Mouse (Mus musculus) MEL (cell line): Measurements from ENCODE around the gene Sart1. TPM values are rescaled to one million over a fixed set of nuclear protein-coding genes. Genes with fewer than 3 reads are reported as not detected.

Experiments used
- DNase-seq: peaks from one replicate; pipeline ENCODE4 v3.0.0; 2011; ENCODE audit warnings: low read depth, low spot score
- H3K27ac ChIP-seq: 2 replicates; pipeline ENCODE4 v1.5.1; 2012; ENCODE audit warnings: low read depth, mild to moderate bottlenecking, control low read depth, low read length, moderate library complexity; ENCODE audit not compliant: control insufficient read depth
- H3K27me3 ChIP-seq, 2 experiments: fragments of 150-350 bp in 1 of 2; sonication (generic) in 1 of 2; 2 replicates each; pipeline ENCODE4 v1.6.1; 2012; ENCODE audit warnings: low read length in 2 of 2, mild to moderate bottlenecking in 2 of 2, improper control_type of control experiment in 1 of 2, moderate library complexity in 1 of 2; ENCODE audit not compliant: insufficient read depth in 2 of 2, control insufficient read depth in 1 of 2
- H3K36me3 ChIP-seq, 2 experiments: 2 replicates each; pipeline ENCODE4 v1.6.1; 2012 to 2014; ENCODE audit warnings: low read length in 2 of 2, improper control_type of control experiment in 1 of 2, inconsistent platforms in 1 of 2, mild to moderate bottlenecking in 1 of 2; ENCODE audit not compliant: insufficient read depth in 2 of 2, control insufficient read depth in 1 of 2
- H3K4me1 ChIP-seq, 2 experiments: fragments of 150-350 bp in 1 of 2; sonication (generic) in 1 of 2; 2 replicates each; pipeline ENCODE4 v1.6.1; 2012; ENCODE audit warnings: low read length in 2 of 2, improper control_type of control experiment in 1 of 2, mild to moderate bottlenecking in 1 of 2; ENCODE audit not compliant: insufficient read depth in 2 of 2, control insufficient read depth in 1 of 2
- H3K4me3 ChIP-seq, 2 experiments: fragments of 150-350 bp in 1 of 2; sonication (generic) in 1 of 2; 2 replicates each; pipeline ENCODE4 v1.5.1; 2012; ENCODE audit warnings: low read depth in 2 of 2, low read length in 2 of 2, mild to moderate bottlenecking in 2 of 2, moderate library complexity in 2 of 2, control low read depth in 1 of 2, improper control_type of control experiment in 1 of 2; ENCODE audit not compliant: control insufficient read depth in 1 of 2, insufficient read depth in 1 of 2
- H3K79me2 ChIP-seq: 2 replicates; pipeline ENCODE4 v1.6.1; 2012; ENCODE audit warnings: mild to moderate bottlenecking, low read length, moderate library complexity; ENCODE audit not compliant: control insufficient read depth, poor library complexity, insufficient read depth
- H3K9ac ChIP-seq: 2 replicates; pipeline ENCODE4 v1.6.1; 2012; ENCODE audit warnings: low read depth, mild to moderate bottlenecking, control low read depth, low read length, moderate library complexity; ENCODE audit not compliant: control insufficient read depth, poor library complexity, severe bottlenecking
- H3K9me3 ChIP-seq: fragments of 150-350 bp; sonication (generic); replicated peaks from 2 replicates; pipeline ENCODE4 v1.6.1; 2012; ENCODE audit warnings: mild to moderate bottlenecking, low read length, improper control_type of control experiment, moderate library complexity; ENCODE audit not compliant: insufficient read depth
- BHLHE40 ChIP-seq: IDR thresholded peaks from 2 replicates; pipeline ENCODE4 v1.6.1; 2012; ENCODE audit warnings: low read depth, mild to moderate bottlenecking, inconsistent platforms, low read length, improper control_type of control experiment, borderline replicate concordance
- CHD1 ChIP-seq: IDR thresholded peaks from 2 replicates; pipeline ENCODE4 v1.6.1; 2012; ENCODE audit warnings: low read depth, mild to moderate bottlenecking, inconsistent platforms, low read length, improper control_type of control experiment
- CTCF ChIP-seq, 3 experiments: IDR thresholded peaks in 2 of 3; conservative IDR thresholded peaks in 1 of 3; 2 replicates each; pipeline ENCODE4 v1.5.1; 2011 to 2012; ENCODE audit warnings: low read length in 3 of 3, low read depth in 2 of 3, mild to moderate bottlenecking in 2 of 3, improper control_type of control experiment in 1 of 3, inconsistent platforms in 1 of 3, mixed read lengths in 1 of 3, moderate library complexity in 1 of 3; ENCODE audit not compliant: control insufficient read depth in 1 of 3, insufficient read depth in 1 of 3, poor library complexity in 1 of 3, severe bottlenecking in 1 of 3
- ELF1 ChIP-seq: IDR thresholded peaks from 2 replicates; pipeline ENCODE4 v1.6.1; 2014; ENCODE audit warnings: low read depth, mild to moderate bottlenecking, inconsistent platforms, low read length, improper control_type of control experiment, moderate library complexity
- EP300 ChIP-seq, 2 experiments: IDR thresholded peaks; 2 replicates each; pipeline ENCODE4 v1.6.1; 2011; ENCODE audit warnings: improper control_type of control experiment in 2 of 2, low read length in 2 of 2, low read depth in 1 of 2, mild to moderate bottlenecking in 1 of 2
- GABPA ChIP-seq: IDR thresholded peaks from 2 replicates; pipeline ENCODE4 v1.6.1; 2012; ENCODE audit warnings: low read depth, mild to moderate bottlenecking, inconsistent platforms, low read length, improper control_type of control experiment, moderate library complexity
- GATA1 ChIP-seq: IDR thresholded peaks from 2 replicates; pipeline ENCODE4 v1.6.1; 2011; ENCODE audit warnings: low read depth, low read length, improper control_type of control experiment
- HCFC1 ChIP-seq: IDR thresholded peaks from 2 replicates; pipeline ENCODE4 v1.6.1; 2012; ENCODE audit warnings: low read depth, mild to moderate bottlenecking, inconsistent platforms, low read length, improper control_type of control experiment, moderate library complexity
- JUND ChIP-seq: IDR thresholded peaks from 2 replicates; pipeline ENCODE4 v1.6.1; 2011; ENCODE audit warnings: low read depth, mild to moderate bottlenecking, improper control_type of control experiment, low read length
- KAT2A ChIP-seq: conservative IDR thresholded peaks from 2 replicates; pipeline ENCODE4 v1.6.1; 2012; ENCODE audit warnings: low read depth, low read length, improper control_type of control experiment, inconsistent platforms
- MAFK ChIP-seq: IDR thresholded peaks from 2 replicates; pipeline ENCODE4 v1.6.1; 2011; ENCODE audit warnings: low read depth, mild to moderate bottlenecking, low read length, improper control_type of control experiment, borderline replicate concordance
- MAX ChIP-seq: IDR thresholded peaks from 2 replicates; pipeline ENCODE4 v1.6.1; 2011; ENCODE audit warnings: low read length, improper control_type of control experiment
- MAZ ChIP-seq: IDR thresholded peaks from 2 replicates; pipeline ENCODE4 v1.6.1; 2012; ENCODE audit warnings: low read depth, mild to moderate bottlenecking, inconsistent platforms, low read length, improper control_type of control experiment
- MEF2A ChIP-seq: IDR thresholded peaks from 2 replicates; pipeline ENCODE4 v1.6.1; 2014; ENCODE audit warnings: low read depth, mild to moderate bottlenecking, inconsistent platforms, low read length, improper control_type of control experiment; ENCODE audit not compliant: poor library complexity, insufficient replicate concordance, severe bottlenecking; ENCODE audit errors: extremely low read depth
- MXI1 ChIP-seq: IDR thresholded peaks from 2 replicates; pipeline ENCODE4 v1.6.1; 2011; ENCODE audit warnings: mild to moderate bottlenecking, low read depth, low read length, improper control_type of control experiment
- MYB ChIP-seq: IDR thresholded peaks from 2 replicates; pipeline ENCODE4 v1.6.1; 2011; ENCODE audit warnings: mild to moderate bottlenecking, low read depth, low read length, improper control_type of control experiment
- MYC ChIP-seq: IDR thresholded peaks from 2 replicates; pipeline ENCODE4 v1.6.1; 2011; ENCODE audit warnings: low read depth, mild to moderate bottlenecking, low read length, improper control_type of control experiment, moderate library complexity
- NELFE ChIP-seq: IDR thresholded peaks from 2 replicates; pipeline ENCODE4 v1.6.1; 2011; ENCODE audit warnings: low read depth, low read length, improper control_type of control experiment
- NRF1 ChIP-seq: IDR thresholded peaks from 2 replicates; pipeline ENCODE4 v1.6.1; 2014; ENCODE audit warnings: low read depth, mild to moderate bottlenecking, inconsistent platforms, low read length, improper control_type of control experiment, moderate library complexity; ENCODE audit not compliant: poor library complexity, insufficient read depth, severe bottlenecking
- POLR2A ChIP-seq, 2 experiments: IDR thresholded peaks; 2 replicates each; pipeline ENCODE4 v1.6.1; 2011 to 2012; ENCODE audit warnings: low read length in 2 of 2, mild to moderate bottlenecking in 2 of 2, control low read depth in 1 of 2, improper control_type of control experiment in 1 of 2, low read depth in 1 of 2, moderate library complexity in 1 of 2; ENCODE audit not compliant: control insufficient read depth in 1 of 2, insufficient read depth in 1 of 2, poor library complexity in 1 of 2
- POLR2AphosphoS2 ChIP-seq: IDR thresholded peaks from 2 replicates; pipeline ENCODE4 v1.6.1; 2011; ENCODE audit warnings: low read length, improper control_type of control experiment
- POLR2AphosphoS5 ChIP-seq: IDR thresholded peaks from 2 replicates; pipeline ENCODE4 v1.6.1; 2012; ENCODE audit warnings: low read depth, borderline replicate concordance, mild to moderate bottlenecking, inconsistent platforms, low read length, moderate library complexity, mixed read lengths
- RAD21 ChIP-seq: IDR thresholded peaks from 2 replicates; pipeline ENCODE4 v1.6.1; 2011; ENCODE audit warnings: mild to moderate bottlenecking, low read depth, low read length, improper control_type of control experiment
- RCOR1 ChIP-seq: IDR thresholded peaks from 2 replicates; pipeline ENCODE4 v1.6.1; 2012; ENCODE audit warnings: low read depth, mild to moderate bottlenecking, inconsistent platforms, low read length, improper control_type of control experiment
- SIN3A ChIP-seq: IDR thresholded peaks from 2 replicates; pipeline ENCODE4 v1.6.1; 2012; ENCODE audit warnings: low read length, improper control_type of control experiment, inconsistent platforms
- TAL1 ChIP-seq: IDR thresholded peaks from 2 replicates; pipeline ENCODE4 v1.6.1; 2012; ENCODE audit warnings: mild to moderate bottlenecking, inconsistent platforms, low read length, moderate library complexity, mixed read lengths
- TBP ChIP-seq: IDR thresholded peaks from 2 replicates; pipeline ENCODE4 v1.8.0; 2011; ENCODE audit warnings: low read depth, low read length, improper control_type of control experiment
- TCF12 ChIP-seq: IDR thresholded peaks from 2 replicates; pipeline ENCODE4 v1.6.1; 2014; ENCODE audit warnings: low read depth, mild to moderate bottlenecking, inconsistent platforms, low read length, improper control_type of control experiment, moderate library complexity
- UBTF ChIP-seq: IDR thresholded peaks from 2 replicates; pipeline ENCODE4 v1.6.1; 2012; ENCODE audit warnings: low read depth, mild to moderate bottlenecking, inconsistent platforms, low read length, improper control_type of control experiment, moderate library complexity, borderline replicate concordance; ENCODE audit not compliant: insufficient read depth
- USF1 ChIP-seq: IDR thresholded peaks from 2 replicates; pipeline ENCODE4 v1.6.1; 2014; ENCODE audit warnings: low read depth, mild to moderate bottlenecking, inconsistent platforms, low read length, improper control_type of control experiment, moderate library complexity
- USF2 ChIP-seq, 2 experiments: IDR thresholded peaks; 2 replicates each; pipeline ENCODE4 v1.6.1; 2011 to 2012; ENCODE audit warnings: improper control_type of control experiment in 2 of 2, low read length in 2 of 2, borderline replicate concordance in 1 of 2, inconsistent platforms in 1 of 2, low read depth in 1 of 2, mild to moderate bottlenecking in 1 of 2; ENCODE audit not compliant: insufficient read depth in 1 of 2
- ZKSCAN1 ChIP-seq: IDR thresholded peaks from 2 replicates; pipeline ENCODE4 v1.6.1; 2012; ENCODE audit warnings: low read depth, mild to moderate bottlenecking, inconsistent platforms, low read length, improper control_type of control experiment, moderate library complexity
- ZMIZ1 ChIP-seq: IDR thresholded peaks from 2 replicates; pipeline ENCODE4 v1.6.1; 2012; ENCODE audit warnings: low read depth, mild to moderate bottlenecking, inconsistent platforms, low read length, improper control_type of control experiment, moderate library complexity
- ZNF384 ChIP-seq: IDR thresholded peaks from 2 replicates; pipeline ENCODE4 v1.6.1; 2012; ENCODE audit warnings: low read depth, mild to moderate bottlenecking, inconsistent platforms, low read length, improper control_type of control experiment
- polyA plus RNA-seq, 2 experiments: library from polyadenylated mRNA; stranded (reverse) in 1 of 2; unstranded in 1 of 2; fragments of >175 nt in 1 of 2; fragments of >200 nt in 1 of 2; gene quantifications; 2 replicates each; pipeline versions ENCODE4 v1.2.1 to v1.2.4; 2012; ENCODE audit warnings: low replicate concordance in 2 of 2, low read depth in 1 of 2; ENCODE audit not compliant: insufficient read length in 2 of 2, insufficient read depth in 1 of 2, missing spikeins in 1 of 2
- total RNA-seq: library from RNA; depleted of rRNA; stranded (reverse); fragments of 300-350 nt; gene quantifications from 2 replicates; pipeline ENCODE4 v1.2.3, GENCODE M21; 2012

Sart1 gene
- total and polyA plus RNA-seq, 3 experiments: 117 to 141 TPM; not detected in 1

GRCm38 (mm10) chr19:5366175-5367052 lies 22.1 kb downstream of the Sart1 start, which contains the start of gene Eif1ad:
Gene Eif1ad (plus strand): TSS chr19:5366741.
- Histone ChIP-seq H3K79me2 (peaks cover 39% of the 10 kb centered on the region), H3K27me3 (no peaks in the 10 kb centered on the region), H3K27ac (peak within 1 kb of the TSS; percentile 94), H3K4me1 (peaks cover 0 to 33% of the 10 kb centered on the region in 2 experiments; a peak in 3 of 4 replicates), H3K9me3 (no peaks in the 10 kb centered on the region), H3K36me3 (peaks cover 1 to 30% of the 10 kb centered on the region in 2 experiments; a peak in 3 of 4 replicates), H3K4me3 (peak within 1 kb of the TSS; percentile 77 to 98), H3K9ac (peak within 1 kb of the TSS; percentile 98)
- peak; percentile 99 for DNase-seq
- peak; percentile 58 for TF ChIP-seq MYB
- TF ChIP-seq MAZ: peak; percentile 22; the same call in 1 of the 2 replicates
- TF ChIP-seq USF2 (IDR thresholded peaks at IDR 0.05; ENCODE audit: borderline replicate concordance in 1 of 2, insufficient read depth in 1 of 2, low read depth in 1 of 2, low read length in 2 of 2): no peak
- no peak for TF ChIP-seq TAL1
- peak; percentile 83 for TF ChIP-seq KAT2A
- TF ChIP-seq EP300 (IDR thresholded peaks at IDR 0.05; ENCODE audit: low read depth in 1 of 2, low read length in 2 of 2): 0 out of 4 replicates have a peak, but pooled peaks of 1 of the 2 experiments have one; percentile 12
- TF ChIP-seq JUND: no peak
- TF ChIP-seq MXI1: peak; percentile 99
- peak; percentile 61; the same call in 1 of the 2 replicates for TF ChIP-seq NELFE
- TF ChIP-seq BHLHE40: no peak
- no peak for TF ChIP-seq POLR2AphosphoS5
- TF ChIP-seq MYC: peak; percentile 99
- TF ChIP-seq MAFK: no peak
- TF ChIP-seq POLR2AphosphoS2: peak; percentile 51
- TF ChIP-seq SIN3A: peak; percentile 95
- TF ChIP-seq ZMIZ1: peak; percentile 52; the same call in 1 of the 2 replicates
- TF ChIP-seq TBP: no peak
- peak; percentile 90 for TF ChIP-seq HCFC1
- TF ChIP-seq GATA1: no peak
- TF ChIP-seq ZKSCAN1: no peak
- TF ChIP-seq CHD1: no peak
- peak in 1 of 3 experiments; percentile 30; a peak in 1 of 6 replicates for TF ChIP-seq CTCF (IDR thresholded peaks at IDR 0.05 in 2 of 3, conservative IDR thresholded peaks at IDR 0.05 in 1 of 3; ENCODE audit: control insufficient read depth in 1 of 3, insufficient read depth in 1 of 3, low read depth in 2 of 3, low read length in 3 of 3, poor library complexity in 1 of 3, severe bottlenecking in 1 of 3)
- no peak for TF ChIP-seq RAD21
- TF ChIP-seq NRF1: peak; percentile 21; the same call in 1 of the 2 replicates
- TF ChIP-seq ELF1: peak; percentile 62
- no peak; the same call in 1 of the 2 replicates for TF ChIP-seq GABPA
- TF ChIP-seq RCOR1: no peak
- no peak for TF ChIP-seq ZNF384
- TF ChIP-seq MEF2A: no peak
- TF ChIP-seq UBTF: no peak
- 0 out of 2 replicates have a peak, but pooled peaks have one; percentile 16 for TF ChIP-seq TCF12
- TF ChIP-seq MAX: peak; percentile 98
- TF ChIP-seq USF1: peak; percentile 58; the same call in 1 of the 2 replicates
- TF ChIP-seq POLR2A (IDR thresholded peaks at IDR 0.05; ENCODE audit: control insufficient read depth in 1 of 2, insufficient read depth in 1 of 2, low read depth in 1 of 2, low read length in 2 of 2, poor library complexity in 1 of 2): peak; percentile 51 to 85; a peak in 3 of 4 replicates
